Mouse (Mus musculus): Measurements from ENCODE around the gene Rptor. TPM values are rescaled to one million over a fixed set of nuclear protein-coding genes. Genes with fewer than 3 reads are reported as not detected.

Gene Rptor
- polyA plus RNA-seq, 1 experiment from 2014 or later = 14.6 TPM

GRCm38 (mm10) chr11:119694146-119694860, 91.6 kb downstream of the Rptor start:
- Histone ChIP-seq H3K9me3 (ENCODE audit: low read depth, low read length) (no peaks in the 10 kb centered on the region), H3K4me1 (ENCODE audit: insufficient read depth) (0 out of 2 replicates have a peak, but pooled peaks cover 3% of the 10 kb centered on the region)
- WGBS = 56% methylated on average over 10 of the region's 10 CpGs

GRCm38 (mm10) chr11:119696401-119696800, 93.7 kb downstream of the Rptor start:
- 71% methylated on average over 2 of the region's 2 CpGs for WGBS
- no peak for ATAC-seq (ENCODE audit: insufficient read depth)
- H3K4me2 ChIP-seq = no peak overlapping the region
- DNase-seq = no peak
- H3K9me3 ChIP-seq (ENCODE audit: low read depth, low read length) = no peaks in the 10 kb centered on the region
- H3K9ac ChIP-seq = no peak overlapping the region
- H3K27ac ChIP-seq (ENCODE audit: low read depth) = no peak overlapping the region
- no peak overlapping the region for H3K4me3 ChIP-seq (ENCODE audit: low read depth, low read length)
- H3K36me3 ChIP-seq (ENCODE audit: insufficient read depth) = no peaks in the 10 kb centered on the region
- no peaks in the 10 kb centered on the region for H3K27me3 ChIP-seq (ENCODE audit: insufficient read depth, low read length)
- TF ChIP-seq CTCF (IDR thresholded peaks at IDR 0.05; ENCODE audit: low read depth) = no peak
- H3K4me1 ChIP-seq (ENCODE audit: insufficient read depth) = 0 out of 2 replicates have a peak, but pooled peaks cover 3% of the 10 kb centered on the region

More at GRCm38 (mm10) chr11:119694146-119694860, 91.6 kb downstream of the Rptor start:
- DNase-seq = no peak
- no peaks in the 10 kb centered on the region for H3K36me3 ChIP-seq (ENCODE audit: insufficient read depth)
- H3K4me2 ChIP-seq = no peak overlapping the region
- no peak overlapping the region for H3K9ac ChIP-seq
- ATAC-seq (ENCODE audit: insufficient read depth) = no peak
- no peak for TF ChIP-seq CTCF (IDR thresholded peaks at IDR 0.05; ENCODE audit: low read depth)
- H3K4me3 ChIP-seq (ENCODE audit: low read depth, low read length) = no peak overlapping the region
- H3K27me3 ChIP-seq (ENCODE audit: insufficient read depth, low read length) = no peaks in the 10 kb centered on the region
- no peak overlapping the region for H3K27ac ChIP-seq (ENCODE audit: low read depth)

- Histone ChIP-seq H3K36me3 (ENCODE audit: insufficient read depth) (no peaks in the 10 kb centered on the region), H3K27ac (ENCODE audit: low read depth) (no peak overlapping the region), H3K4me3 (ENCODE audit: low read depth, low read length) (no peak overlapping the region), H3K9me3 (ENCODE audit: low read depth, low read length) (no peaks in the 10 kb centered on the region), H3K9ac (no peak overlapping the region), H3K27me3 (ENCODE audit: insufficient read depth, low read length) (no peaks in the 10 kb centered on the region), H3K4me1 (ENCODE audit: insufficient read depth) (no peaks in the 10 kb centered on the region), H3K4me2 (no peak overlapping the region)
- DNase-seq (no peak), ATAC-seq (ENCODE audit: insufficient read depth) (no peak)
- 84% methylated on average over 4 of the region's 6 CpGs for WGBS
- TF ChIP-seq CTCF (IDR thresholded peaks at IDR 0.05; ENCODE audit: low read depth) = no peak
These were observed 102.8 kb downstream of the Rptor start for GRCm38 (mm10) chr11:119705381-119706066.

DNA sequence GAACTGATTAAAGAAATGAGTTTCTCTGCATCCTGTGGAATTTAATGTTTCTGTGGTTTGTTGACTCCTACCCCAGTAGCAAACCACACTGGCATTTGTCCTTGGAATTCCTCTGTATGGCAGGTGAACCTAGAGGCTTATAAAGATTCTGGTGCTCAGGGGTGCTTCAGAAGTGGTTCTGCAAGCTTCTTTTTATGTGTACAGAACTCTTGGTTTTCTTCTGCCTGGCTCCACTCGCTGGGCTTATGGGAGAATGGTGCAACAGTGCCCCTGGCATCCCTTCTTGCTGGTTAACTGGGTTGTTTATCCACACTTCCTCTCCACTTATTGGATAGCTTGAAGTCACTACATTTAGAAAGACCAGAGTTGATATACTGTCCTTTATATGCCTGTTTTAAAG, 104.6 kb downstream of the Rptor start:
- ATAC-seq (ENCODE audit: insufficient read depth) = no peak

GRCm38 (mm10) chr11:119709239-119709638, 106.5 kb downstream of the Rptor start:
- no peaks in the 10 kb centered on the region for H3K9me3 ChIP-seq (ENCODE audit: low read depth, low read length)
- H3K27me3 ChIP-seq (ENCODE audit: insufficient read depth, low read length) = no peaks in the 10 kb centered on the region
- no peak overlapping the region for H3K27ac ChIP-seq (ENCODE audit: low read depth)
- no peaks in the 10 kb centered on the region for H3K4me1 ChIP-seq (ENCODE audit: insufficient read depth)
- no peak overlapping the region for H3K4me2 ChIP-seq
- no peak for DNase-seq
- no peak overlapping the region for H3K4me3 ChIP-seq (ENCODE audit: low read depth, low read length)
- TF ChIP-seq CTCF (IDR thresholded peaks at IDR 0.05; ENCODE audit: low read depth) = no peak
- WGBS = 64% methylated on average over 4 of the region's 4 CpGs
- no peak overlapping the region for H3K9ac ChIP-seq
- ATAC-seq (ENCODE audit: insufficient read depth) = no peak
- no peaks in the 10 kb centered on the region for H3K36me3 ChIP-seq (ENCODE audit: insufficient read depth)

More for the DNA sequence above, 104.6 kb downstream of the Rptor start:
- Histone ChIP-seq H3K27me3 (ENCODE audit: insufficient read depth, low read length) (no peaks in the 10 kb centered on the region), H3K4me1 (ENCODE audit: insufficient read depth) (no peaks in the 10 kb centered on the region), H3K27ac (ENCODE audit: low read depth) (no peak overlapping the region), H3K4me2 (no peak overlapping the region), H3K4me3 (ENCODE audit: low read depth, low read length) (no peak overlapping the region), H3K36me3 (ENCODE audit: insufficient read depth) (no peaks in the 10 kb centered on the region), H3K9me3 (ENCODE audit: low read depth, low read length) (no peaks in the 10 kb centered on the region), H3K9ac (no peak overlapping the region)
- TF ChIP-seq CTCF (IDR thresholded peaks at IDR 0.05; ENCODE audit: low read depth) = no peak
- peak; percentile 13 for DNase-seq
- 63% methylated on average over 1 of the region's 1 CpGs for WGBS

DNA sequence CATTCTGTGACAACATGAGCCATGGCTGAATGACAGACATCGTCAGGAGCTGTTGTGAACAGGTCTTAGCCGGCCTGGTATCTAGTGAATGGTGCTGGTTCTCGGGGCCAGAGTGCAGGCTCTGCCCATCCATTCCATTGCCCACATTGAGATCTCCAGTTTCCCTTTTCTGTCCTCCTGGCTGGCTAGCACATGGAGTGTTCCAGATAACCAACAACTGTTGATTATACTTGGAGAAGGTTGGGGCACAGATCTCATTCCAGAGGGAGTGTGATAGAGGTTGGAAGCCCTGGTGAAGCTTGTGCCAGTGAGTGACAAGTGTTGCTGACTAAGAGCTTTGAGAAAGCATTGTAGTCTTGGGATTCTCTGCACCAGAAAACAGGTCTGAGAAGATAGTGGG, 107.6 kb downstream of the Rptor start:
- no peak for DNase-seq
- no peak overlapping the region for H3K27ac ChIP-seq (ENCODE audit: low read depth)
- no peak for TF ChIP-seq CTCF (IDR thresholded peaks at IDR 0.05; ENCODE audit: low read depth)

GRCm38 (mm10) chr11:119710822-119711221, 108.1 kb downstream of the Rptor start:
- Histone ChIP-seq H3K9ac (no peak overlapping the region), H3K4me2 (no peak overlapping the region), H3K27ac (ENCODE audit: low read depth) (no peak overlapping the region), H3K4me1 (ENCODE audit: insufficient read depth) (no peaks in the 10 kb centered on the region), H3K9me3 (ENCODE audit: low read depth, low read length) (no peaks in the 10 kb centered on the region), H3K4me3 (ENCODE audit: low read depth, low read length) (no peak overlapping the region), H3K36me3 (ENCODE audit: insufficient read depth) (no peaks in the 10 kb centered on the region), H3K27me3 (ENCODE audit: insufficient read depth, low read length) (no peaks in the 10 kb centered on the region)
- 86% methylated on average over 5 of the region's 5 CpGs for WGBS
- ATAC-seq (ENCODE audit: insufficient read depth) (no peak), DNase-seq (no peak)
- TF ChIP-seq CTCF (IDR thresholded peaks at IDR 0.05; ENCODE audit: low read depth) = no peak

More for the DNA sequence above, 107.6 kb downstream of the Rptor start:
- H3K9ac ChIP-seq = no peak overlapping the region
- no peaks in the 10 kb centered on the region for H3K9me3 ChIP-seq (ENCODE audit: low read depth, low read length)
- H3K4me3 ChIP-seq (ENCODE audit: low read depth, low read length) = no peak overlapping the region
- WGBS = 81% methylated on average over 3 of the region's 3 CpGs
- H3K4me1 ChIP-seq (ENCODE audit: insufficient read depth) = no peaks in the 10 kb centered on the region
- no peaks in the 10 kb centered on the region for H3K27me3 ChIP-seq (ENCODE audit: insufficient read depth, low read length)
- H3K36me3 ChIP-seq (ENCODE audit: insufficient read depth) = no peaks in the 10 kb centered on the region
- ATAC-seq (ENCODE audit: insufficient read depth) = no peak
- no peak overlapping the region for H3K4me2 ChIP-seq
